Mouse (Mus musculus) CH12.LX (cell line): Measurements from ENCODE around the gene Rrbp1. TPM values are rescaled to one million over a fixed set of nuclear protein-coding genes. Genes with fewer than 3 reads are reported as not detected.

Experiments used
- BHLHE40 ChIP-seq: IDR thresholded peaks from 2 replicates; pipeline ENCODE4 v1.6.1; 2011; ENCODE audit warnings: mild to moderate bottlenecking, low read depth, low read length, improper control_type of control experiment
- CHD2 ChIP-seq: IDR thresholded peaks from 2 replicates; pipeline ENCODE4 v1.6.1; 2011; ENCODE audit warnings: low read length, improper control_type of control experiment
- CTCF ChIP-seq, 2 experiments: IDR thresholded peaks in 1 of 2; conservative IDR thresholded peaks in 1 of 2; 2 replicates each; pipeline ENCODE4 v1.5.1; 2011 to 2012; ENCODE audit warnings: low read depth in 2 of 2, low read length in 2 of 2, improper control_type of control experiment in 1 of 2, inconsistent platforms in 1 of 2, mild to moderate bottlenecking in 1 of 2, moderate library complexity in 1 of 2
- EP300 ChIP-seq: IDR thresholded peaks from 2 replicates; pipeline ENCODE4 v1.6.1; 2011; ENCODE audit warnings: low read length, improper control_type of control experiment
- JUN ChIP-seq: IDR thresholded peaks from 2 replicates; pipeline ENCODE4 v1.6.1; 2011; ENCODE audit warnings: low read depth, mild to moderate bottlenecking, low read length, improper control_type of control experiment, moderate library complexity; ENCODE audit not compliant: insufficient read depth
- JUND ChIP-seq: conservative IDR thresholded peaks from 2 replicates; pipeline ENCODE4 v1.6.1; 2011; ENCODE audit warnings: low read depth, low read length, improper control_type of control experiment
- KAT2A ChIP-seq: IDR thresholded peaks from 2 replicates; pipeline ENCODE4 v1.6.1; 2012; ENCODE audit warnings: low read length, improper control_type of control experiment, inconsistent platforms; ENCODE audit not compliant: insufficient replicate concordance
- MAX ChIP-seq: IDR thresholded peaks from 2 replicates; pipeline ENCODE4 v1.6.1; 2011; ENCODE audit warnings: low read length, improper control_type of control experiment
- PAX5 ChIP-seq: IDR thresholded peaks from 2 replicates; pipeline ENCODE4 v1.6.1; 2012; ENCODE audit warnings: low read length, inconsistent platforms, mixed read lengths
- SMC3 ChIP-seq: IDR thresholded peaks from 2 replicates; pipeline ENCODE4 v1.6.1; 2011; ENCODE audit warnings: low read depth, low read length, improper control_type of control experiment
- TCF12 ChIP-seq: IDR thresholded peaks from 2 replicates; pipeline ENCODE4 v1.6.1; 2014; ENCODE audit warnings: low read depth, mild to moderate bottlenecking, inconsistent platforms, low read length, improper control_type of control experiment
- ZKSCAN1 ChIP-seq: IDR thresholded peaks from 2 replicates; pipeline ENCODE4 v1.6.1; 2012; ENCODE audit warnings: low read depth, inconsistent platforms, low read length, improper control_type of control experiment, borderline replicate concordance
- polyA plus RNA-seq: library from polyadenylated mRNA; unstranded; fragments of >175 nt; gene quantifications from 2 replicates; pipeline ENCODE4 v1.2.1, GENCODE M21; 2012; ENCODE audit warnings: low read depth; ENCODE audit not compliant: insufficient read length
- total RNA-seq, 2 experiments: library from RNA; depleted of rRNA; stranded (reverse); fragments of 300-350 nt in 1 of 2; fragments of >200 nt in 1 of 2; gene quantifications; 2 replicates each; pipeline ENCODE4 v1.2.3; 2012 to 2014

Rrbp1 gene
- total and polyA plus RNA-seq, 3 experiments, result 42.4 to 127 (median 49.3) TPM

- TF ChIP-seq JUN (no peak), PAX5 (no peak), CTCF (conservative IDR thresholded peaks at IDR 0.05 in 1 of 2, IDR thresholded peaks at IDR 0.05 in 1 of 2; ENCODE audit: low read depth in 2 of 2, low read length in 2 of 2) (no peak), CHD2 (no peak), KAT2A (no peak), TCF12 (peak; percentile 38; the same call in 1 of the 2 replicates), MAX (no peak), BHLHE40 (no peak), JUND (no peak), ZKSCAN1 (no peak), SMC3 (no peak), EP300 (no peak)
Measured at GRCm38 (mm10) chr2:143899470-143900220, 111.4 kb downstream of the Rrbp1 start (continued).

Other genes starting within 250 kb of the Rrbp1 start
- 0.13 TPM in 1 of 2 replicates, not detected in the other for gene Bfsp1, start 148.1 kb downstream of the Rrbp1 start, total RNA-seq (2012; rRNA removed)
- gene Bfsp1, start 148.1 kb downstream of the Rrbp1 start, total RNA-seq (2014; rRNA removed), result 0.19 and 0.30 TPM in 2 replicates
- gene Bfsp1, start 148.1 kb downstream of the Rrbp1 start, polyA plus RNA-seq, result 0.19 and 0.21 TPM in 2 replicates
- 68.9 and 84.3 TPM in 2 replicates for gene Dstn, start 95.9 kb downstream of the Rrbp1 start, total RNA-seq (2012; rRNA removed)
- gene Dstn, start 95.9 kb downstream of the Rrbp1 start, total RNA-seq (2014; rRNA removed), result 266 and 306 TPM in 2 replicates
- 151 and 155 TPM in 2 replicates for gene Dstn, start 95.9 kb downstream of the Rrbp1 start, polyA plus RNA-seq
- not detected in 2 replicates for gene Banf2, start 21.8 kb upstream of the Rrbp1 start, total RNA-seq (2012; rRNA removed)
- gene Banf2, start 21.8 kb upstream of the Rrbp1 start, total RNA-seq (2014; rRNA removed), result not detected in 2 replicates
- gene Banf2, start 21.8 kb upstream of the Rrbp1 start, polyA plus RNA-seq, result not detected in 2 replicates